Mouse (Mus musculus): Measurements from ENCODE around the gene Thap2. TPM values are rescaled to one million over a fixed set of nuclear protein-coding genes. Genes with fewer than 3 reads are reported as not detected.

Gene Thap2
- polyA plus RNA-seq, 2 experiments = 3.3 to 3.6 TPM

DNA sequence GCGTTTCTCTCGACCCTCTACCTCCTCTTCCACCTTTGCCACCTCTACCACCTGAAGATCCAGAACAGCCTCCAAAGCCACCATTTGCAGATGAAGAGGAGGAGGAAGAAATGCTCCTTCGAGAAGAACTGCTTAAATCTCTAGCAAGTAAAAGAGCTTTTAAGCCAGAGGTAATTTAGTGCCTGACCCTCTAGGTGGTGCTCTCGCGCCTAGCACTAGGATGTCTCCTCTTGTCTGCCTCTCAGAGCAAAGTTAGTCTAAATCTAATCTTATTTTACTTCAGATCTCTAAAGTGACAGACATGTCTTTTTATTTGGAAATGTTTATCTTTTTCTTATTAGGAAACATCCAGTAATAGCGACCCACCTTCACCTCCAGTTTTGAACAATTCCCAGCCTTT lies 22.1 kb upstream of the Thap2 start:
- H3K9ac ChIP-seq (replicated peaks) = no peak overlapping the region
- no peak for ATAC-seq (ENCODE audit: insufficient read depth)
- DNase-seq (ENCODE audit: low read depth in 3 of 3, low spot score in 3 of 3) = peak in 1 of 3 experiments; percentile 27
- no peak overlapping the region for H3K4me3 ChIP-seq (ENCODE audit: insufficient read depth in 1 of 2, low read depth in 2 of 2, low read length in 2 of 2)
- WGBS (ENCODE audit: insufficient replicate concordance) = 69% methylated on average over 6 of the region's 6 CpGs
- no peaks in the 10 kb centered on the region for H3K27me3 ChIP-seq (ENCODE audit: control insufficient read depth, insufficient read depth, low read length)
- H3K9me3 ChIP-seq (ENCODE audit: control insufficient read depth, low read length) = no peaks in the 10 kb centered on the region
- no peaks in the 10 kb centered on the region for H3K4me1 ChIP-seq (replicated peaks; ENCODE audit: control insufficient read depth in 2 of 2, insufficient read depth in 2 of 2, low read length in 1 of 2)
- TF ChIP-seq CTCF (IDR thresholded peaks at IDR 0.05; ENCODE audit: low read depth) = peak; percentile 69
- no peak for TF ChIP-seq EP300 (IDR thresholded peaks at IDR 0.05; ENCODE audit: low read depth)
- peaks cover 75% of the 10 kb centered on the region for H3K36me3 ChIP-seq (replicated peaks; ENCODE audit: control insufficient read depth, insufficient read depth, low read depth)
- H3K27ac ChIP-seq = no peak overlapping the region
- H3K4me2 ChIP-seq (ENCODE audit: low read depth) = no peak overlapping the region

DNA sequence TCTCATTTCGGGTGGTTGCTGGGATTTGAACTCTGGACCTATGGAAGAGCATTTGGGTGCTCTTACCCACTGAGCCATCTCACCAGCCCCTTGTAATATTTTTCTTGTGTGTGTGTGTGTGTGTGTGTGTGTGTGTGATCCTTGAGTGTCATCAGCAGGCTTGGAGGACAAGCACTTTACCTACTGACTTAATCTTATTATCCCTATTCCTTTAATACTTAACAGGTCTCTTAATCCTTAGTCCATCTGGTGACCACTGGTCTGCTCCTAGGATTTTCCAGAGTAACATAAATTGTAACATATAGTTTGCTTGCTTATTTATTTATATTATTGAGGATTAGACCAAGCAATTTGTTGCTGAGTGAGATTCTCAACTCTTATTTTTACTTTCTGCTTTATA lies 7.7 kb upstream of the Thap2 start:
- TF ChIP-seq CTCF (IDR thresholded peaks at IDR 0.05; ENCODE audit: low read depth) (no peak), EP300 (IDR thresholded peaks at IDR 0.05; ENCODE audit: low read depth) (no peak)
- Histone ChIP-seq H3K27me3 (ENCODE audit: control insufficient read depth, insufficient read depth, low read length) (no peaks in the 10 kb centered on the region), H3K9ac (replicated peaks) (no peak overlapping the region), H3K4me2 (ENCODE audit: low read depth) (no peak overlapping the region), H3K36me3 (replicated peaks; ENCODE audit: control insufficient read depth, insufficient read depth, low read depth) (peaks cover 55% of the 10 kb centered on the region), H3K9me3 (ENCODE audit: control insufficient read depth, low read length) (no peaks in the 10 kb centered on the region), H3K27ac (no peak overlapping the region), H3K4me1 (replicated peaks; ENCODE audit: control insufficient read depth in 2 of 2, insufficient read depth in 2 of 2, low read length in 1 of 2) (peaks cover 3 to 6% of the 10 kb centered on the region in 2 experiments; a peak in 3 of 4 replicates), H3K4me3 (ENCODE audit: insufficient read depth in 1 of 2, low read depth in 2 of 2, low read length in 2 of 2) (no peak overlapping the region)
- WGBS (ENCODE audit: insufficient replicate concordance) = 83% methylated on average over 1 of the region's 1 CpGs
- DNase-seq (ENCODE audit: low read depth in 3 of 3, low spot score in 3 of 3) = no peak
- no peak for ATAC-seq (ENCODE audit: insufficient read depth)

DNA sequence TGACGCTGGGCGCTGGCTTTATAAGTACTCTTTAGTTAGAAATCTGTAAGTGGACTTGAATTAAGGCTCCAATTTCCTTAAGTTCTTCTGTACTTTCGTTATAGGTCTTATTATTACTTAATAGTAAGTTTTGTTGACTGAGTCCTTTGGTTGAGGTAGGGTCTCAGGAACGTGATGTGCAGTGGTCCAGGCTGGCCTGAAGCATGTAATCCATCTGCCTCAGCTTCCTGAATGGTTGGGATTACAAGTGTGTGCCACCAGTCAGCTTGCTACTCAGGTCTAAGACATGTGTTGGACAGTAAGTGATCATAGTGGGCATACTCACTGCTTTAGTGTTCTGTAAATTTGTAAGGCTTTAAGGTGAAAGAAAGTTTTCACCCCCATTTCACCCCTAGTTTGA lies 6.8 kb upstream of the Thap2 start:
- Histone ChIP-seq H3K9ac (replicated peaks) (no peak overlapping the region), H3K27me3 (ENCODE audit: control insufficient read depth, insufficient read depth, low read length) (no peaks in the 10 kb centered on the region), H3K4me2 (ENCODE audit: low read depth) (no peak overlapping the region), H3K9me3 (ENCODE audit: control insufficient read depth, low read length) (no peaks in the 10 kb centered on the region), H3K4me3 (ENCODE audit: insufficient read depth in 1 of 2, low read depth in 2 of 2, low read length in 2 of 2) (no peak overlapping the region), H3K4me1 (replicated peaks; ENCODE audit: control insufficient read depth in 2 of 2, insufficient read depth in 2 of 2, low read length in 1 of 2) (peaks cover 3 to 8% of the 10 kb centered on the region in 2 experiments; a peak in 3 of 4 replicates), H3K36me3 (replicated peaks; ENCODE audit: control insufficient read depth, insufficient read depth, low read depth) (peaks cover 53% of the 10 kb centered on the region), H3K27ac (no peak overlapping the region)
- no peak for ATAC-seq (ENCODE audit: insufficient read depth)
- no peak for TF ChIP-seq CTCF (IDR thresholded peaks at IDR 0.05; ENCODE audit: low read depth)
- TF ChIP-seq EP300 (IDR thresholded peaks at IDR 0.05; ENCODE audit: low read depth) = no peak
- WGBS (ENCODE audit: insufficient replicate concordance) = 89% methylated on average over 4 of the region's 4 CpGs
- no peak for DNase-seq (ENCODE audit: low read depth in 3 of 3, low spot score in 3 of 3)

DNA sequence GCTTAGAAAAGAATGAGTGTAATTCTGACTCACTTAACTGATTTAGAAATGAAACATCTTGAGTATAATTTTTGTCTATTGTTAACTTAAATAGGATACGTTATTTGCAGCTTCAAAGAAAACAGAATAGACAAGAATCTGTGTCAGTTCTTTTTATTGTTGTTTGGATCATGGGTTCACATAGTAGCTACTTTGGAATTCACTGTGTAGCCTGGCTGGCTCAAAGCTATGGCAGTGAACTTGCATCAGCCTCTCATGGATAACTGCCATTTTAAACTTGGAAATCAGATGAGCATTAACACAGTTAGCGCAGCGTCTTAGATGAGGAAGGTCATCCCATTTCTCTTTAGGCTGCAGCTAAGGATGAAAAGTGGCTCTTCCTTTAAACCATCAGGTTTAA lies 3.6 kb upstream of the Thap2 start:
- peaks cover 7 to 10% of the 10 kb centered on the region in 2 experiments; a peak in 3 of 4 replicates for H3K4me1 ChIP-seq (replicated peaks; ENCODE audit: control insufficient read depth in 2 of 2, insufficient read depth in 2 of 2, low read length in 1 of 2)
- TF ChIP-seq EP300 (IDR thresholded peaks at IDR 0.05; ENCODE audit: low read depth) (no peak), CTCF (IDR thresholded peaks at IDR 0.05; ENCODE audit: low read depth) (no peak)
- no peaks in the 10 kb centered on the region for H3K9me3 ChIP-seq (ENCODE audit: control insufficient read depth, low read length)
- no peaks in the 10 kb centered on the region for H3K27me3 ChIP-seq (ENCODE audit: control insufficient read depth, insufficient read depth, low read length)
- no peak for DNase-seq (ENCODE audit: low read depth in 3 of 3, low spot score in 3 of 3)
- H3K9ac ChIP-seq (replicated peaks) = no peak overlapping the region
- H3K36me3 ChIP-seq (replicated peaks; ENCODE audit: control insufficient read depth, insufficient read depth, low read depth) = peaks cover 30% of the 10 kb centered on the region
- no peak overlapping the region for H3K27ac ChIP-seq
- no peak for ATAC-seq (ENCODE audit: insufficient read depth)
- H3K4me2 ChIP-seq (ENCODE audit: low read depth) = peak overlapping the region; percentile 39
- WGBS (ENCODE audit: insufficient replicate concordance) = 87% methylated on average over 3 of the region's 3 CpGs
- H3K4me3 ChIP-seq (ENCODE audit: insufficient read depth in 1 of 2, low read depth in 2 of 2, low read length in 2 of 2) = no peak overlapping the region

DNA sequence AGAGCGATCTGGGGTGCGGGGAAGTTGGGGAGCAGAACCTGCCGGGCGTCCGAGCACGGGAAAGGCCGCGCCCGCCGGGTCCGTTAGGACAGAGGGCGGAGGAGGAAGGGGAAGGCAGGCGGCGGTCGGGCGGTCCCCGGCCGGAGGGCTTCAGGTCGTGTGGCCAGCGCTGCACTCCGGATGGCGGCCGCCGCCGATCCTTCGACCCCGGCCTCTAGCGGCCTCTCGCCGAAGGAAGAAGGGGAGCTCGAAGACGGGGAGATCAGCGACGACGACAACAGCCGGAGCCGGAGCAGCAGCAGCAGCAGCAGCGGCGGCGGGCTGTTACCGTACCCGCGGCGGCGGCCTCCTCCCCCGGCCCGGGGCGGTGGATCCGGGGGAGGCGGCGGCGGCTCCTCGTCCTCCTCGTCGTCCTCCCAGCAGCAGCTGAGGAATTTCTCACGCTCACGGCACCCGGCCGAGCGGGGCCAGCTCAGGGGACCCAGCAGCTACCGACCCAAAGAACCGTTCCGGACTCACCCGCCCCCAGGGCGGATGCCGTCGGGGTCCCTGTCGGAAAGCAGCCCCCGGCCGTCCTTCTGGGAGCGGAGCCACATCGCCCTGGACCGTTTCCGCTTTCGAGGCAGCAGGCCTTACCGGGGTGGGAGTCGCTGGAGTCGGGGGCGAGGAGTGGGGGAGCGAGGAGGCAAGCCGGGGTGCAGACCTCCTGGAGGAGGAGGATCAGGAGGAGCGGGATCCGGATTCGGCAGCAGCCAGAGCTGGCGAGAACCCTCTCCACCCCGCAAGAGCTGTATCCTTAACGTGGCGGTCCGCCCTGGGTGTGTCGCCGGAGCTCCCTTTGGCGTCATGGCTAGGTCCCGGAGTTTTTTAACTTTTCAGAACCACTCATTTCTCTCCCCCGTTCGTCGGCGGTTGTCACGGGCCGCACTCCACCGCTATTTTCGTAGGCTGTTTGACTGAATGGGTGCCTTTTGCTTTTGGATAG lies 1.1 kb upstream of the Thap2 start:
- H3K27me3 ChIP-seq (ENCODE audit: control insufficient read depth, insufficient read depth, low read length) = no peaks in the 10 kb centered on the region
- H3K36me3 ChIP-seq (replicated peaks; ENCODE audit: control insufficient read depth, insufficient read depth, low read depth) = peaks cover 13% of the 10 kb centered on the region
- H3K27ac ChIP-seq = peak overlapping the region; percentile 96
- no peaks in the 10 kb centered on the region for H3K9me3 ChIP-seq (ENCODE audit: control insufficient read depth, low read length)
- peak overlapping the region; percentile 91 to 99 for H3K4me3 ChIP-seq (ENCODE audit: insufficient read depth in 1 of 2, low read depth in 2 of 2, low read length in 2 of 2)
- under 1% methylated on average over 89 of the region's 101 CpGs for WGBS (ENCODE audit: insufficient replicate concordance)
- ATAC-seq (ENCODE audit: insufficient read depth) (peak; percentile 33), DNase-seq (ENCODE audit: low read depth in 3 of 3, low spot score in 3 of 3) (peak; percentile 56 to 64 (median 60))
- H3K9ac ChIP-seq (replicated peaks) = peak overlapping the region; percentile 96
- TF ChIP-seq CTCF (IDR thresholded peaks at IDR 0.05; ENCODE audit: low read depth) = no peak
- peaks cover 9 to 19% of the 10 kb centered on the region in 2 experiments; a peak in 3 of 4 replicates for H3K4me1 ChIP-seq (replicated peaks; ENCODE audit: control insufficient read depth in 2 of 2, insufficient read depth in 2 of 2, low read length in 1 of 2)
- H3K4me2 ChIP-seq (ENCODE audit: low read depth) = peak overlapping the region; percentile 95
